Mouse (Mus musculus): ENCODE measurements at regions not wholly inside any gene's neighbourhood (a gene's known extent, or its start where the extent isn't known, plus 50 kb on each side); places are given as distances from the start of the nearest gene placed in this dataset.
A peak's percentile ranks its signal among the peaks of the same experiment; 100 is the strongest.

DNA sequence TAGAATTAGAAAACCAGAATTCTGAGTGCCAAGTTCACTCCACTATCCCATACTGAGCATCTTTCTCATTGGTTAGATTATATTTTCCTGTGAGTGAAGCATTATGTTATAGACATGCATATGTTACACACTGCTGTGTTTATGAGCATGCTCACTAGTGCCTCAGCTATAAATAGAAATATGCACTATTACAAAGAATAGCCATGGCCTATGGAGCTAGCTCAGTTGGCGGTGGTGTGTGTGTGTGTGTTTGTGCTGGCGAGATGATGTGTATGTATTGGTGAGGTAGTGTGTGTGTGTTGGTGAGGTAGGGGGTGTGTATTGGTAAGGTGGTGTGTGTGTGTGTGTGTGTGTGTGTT, 106.2 kb downstream of the Sec31a start:
- H3K27me3 ChIP-seq (ENCODE audit: control insufficient read depth, insufficient read depth, low read length), result no peaks in the 10 kb centered on the region
- H3K4me3 ChIP-seq (ENCODE audit: low read depth, low read length), result no peak overlapping the region
- no peak overlapping the region for H3K4me2 ChIP-seq (ENCODE audit: low read depth, low read length)
- ATAC-seq (ENCODE audit: low read depth), result peak; percentile 21; the same call in 1 of the 2 replicates
- no peak overlapping the region for H3K27ac ChIP-seq (ENCODE audit: low read depth, low read length)
- H3K4me1 ChIP-seq (ENCODE audit: control insufficient read depth, insufficient read depth, low read length), result no peaks in the 10 kb centered on the region
- 91% methylated on average over 2 of the region's 2 CpGs for WGBS
- no peaks in the 10 kb centered on the region for H3K36me3 ChIP-seq (ENCODE audit: control insufficient read depth, insufficient read depth, low read length)
- no peaks in the 10 kb centered on the region for H3K9me3 ChIP-seq (ENCODE audit: control insufficient read depth, low read length)
- 0 out of 2 replicates have a peak overlapping the region, but pooled peaks have one; percentile 25 for H3K9ac ChIP-seq (replicated peaks; ENCODE audit: low read depth, low read length)

DNA sequence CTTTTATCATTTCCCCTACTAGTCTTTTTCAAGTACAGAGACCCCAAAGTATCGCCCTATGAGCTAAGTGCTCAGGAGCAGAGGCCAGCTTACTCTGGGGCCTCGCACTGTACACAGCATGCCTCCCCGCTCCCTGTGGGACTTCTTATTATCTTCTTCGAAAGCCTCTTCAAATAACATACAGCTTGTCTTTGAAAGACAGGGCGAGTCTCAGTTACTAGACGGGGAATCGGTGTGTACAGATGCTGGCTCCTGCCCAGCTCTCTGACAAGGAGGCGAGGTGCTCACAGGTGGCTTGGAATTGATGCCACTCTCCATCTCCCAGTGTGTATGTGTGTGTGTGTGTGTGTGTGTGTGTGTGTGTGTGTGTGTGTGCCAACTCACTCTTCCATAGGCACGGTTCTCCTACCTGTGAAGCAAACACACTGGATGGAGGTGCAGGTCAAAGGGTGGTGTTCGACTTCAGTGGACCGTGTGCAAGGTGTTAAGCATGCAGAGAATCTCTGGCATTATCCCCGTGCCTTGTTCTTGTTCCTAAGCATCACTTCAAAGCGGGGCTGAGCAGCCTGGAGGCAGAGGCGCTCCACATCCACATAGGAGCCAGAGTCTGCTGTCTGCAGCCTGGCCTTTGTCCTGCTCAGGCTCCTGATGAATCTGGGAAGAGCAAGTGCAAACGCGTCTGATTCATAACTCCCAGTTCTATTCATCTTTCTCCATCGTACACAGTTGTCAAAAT, 106.8 kb downstream of the Sec31a start:
- Histone ChIP-seq H3K4me1 (ENCODE audit: control insufficient read depth, insufficient read depth, low read length) (no peaks in the 10 kb centered on the region), H3K4me2 (ENCODE audit: low read depth, low read length) (no peak overlapping the region), H3K36me3 (ENCODE audit: control insufficient read depth, insufficient read depth, low read length) (no peaks in the 10 kb centered on the region), H3K27ac (ENCODE audit: low read depth, low read length) (no peak overlapping the region), H3K27me3 (ENCODE audit: control insufficient read depth, insufficient read depth, low read length) (no peaks in the 10 kb centered on the region), H3K4me3 (ENCODE audit: low read depth, low read length) (no peak overlapping the region), H3K9ac (replicated peaks; ENCODE audit: low read depth, low read length) (no peak overlapping the region), H3K9me3 (ENCODE audit: control insufficient read depth, low read length) (no peaks in the 10 kb centered on the region)
- 0 out of 2 replicates have a peak, but pooled peaks have one; percentile 9 for ATAC-seq (ENCODE audit: low read depth)
- 72% methylated on average over 17 of the region's 17 CpGs for WGBS

DNA sequence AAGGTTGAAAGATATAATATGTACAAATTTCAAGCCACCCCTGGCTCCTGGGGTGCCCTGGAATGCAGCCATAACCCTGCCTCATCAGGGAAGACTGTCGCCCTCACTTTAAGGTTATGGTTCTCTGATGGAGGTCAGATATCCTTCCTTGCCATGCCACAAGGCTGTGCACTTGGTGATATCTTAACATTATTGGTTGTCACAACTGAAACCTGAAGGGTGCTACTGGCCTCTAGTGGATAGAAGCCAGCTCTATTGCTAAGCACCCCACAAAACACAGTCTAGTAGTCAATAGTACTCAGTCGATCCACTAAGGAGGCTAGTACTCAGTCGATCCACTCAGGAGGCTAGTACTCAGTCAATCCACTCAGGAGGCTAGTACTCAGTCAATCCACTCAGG, 111.6 kb downstream of the Sec31a start:
- H3K4me2 ChIP-seq (ENCODE audit: low read depth, low read length), result no peak overlapping the region
- no peak for ATAC-seq (ENCODE audit: low read depth)
- no peaks in the 10 kb centered on the region for H3K4me1 ChIP-seq (ENCODE audit: control insufficient read depth, insufficient read depth, low read length)
- no peaks in the 10 kb centered on the region for H3K9me3 ChIP-seq (ENCODE audit: control insufficient read depth, low read length)
- no peak overlapping the region for H3K27ac ChIP-seq (ENCODE audit: low read depth, low read length)
- 74% methylated on average over 3 of the region's 3 CpGs for WGBS
- H3K9ac ChIP-seq (replicated peaks; ENCODE audit: low read depth, low read length), result no peak overlapping the region
- H3K27me3 ChIP-seq (ENCODE audit: control insufficient read depth, insufficient read depth, low read length), result no peaks in the 10 kb centered on the region
- no peak overlapping the region for H3K4me3 ChIP-seq (ENCODE audit: low read depth, low read length)
- no peaks in the 10 kb centered on the region for H3K36me3 ChIP-seq (ENCODE audit: control insufficient read depth, insufficient read depth, low read length)

DNA sequence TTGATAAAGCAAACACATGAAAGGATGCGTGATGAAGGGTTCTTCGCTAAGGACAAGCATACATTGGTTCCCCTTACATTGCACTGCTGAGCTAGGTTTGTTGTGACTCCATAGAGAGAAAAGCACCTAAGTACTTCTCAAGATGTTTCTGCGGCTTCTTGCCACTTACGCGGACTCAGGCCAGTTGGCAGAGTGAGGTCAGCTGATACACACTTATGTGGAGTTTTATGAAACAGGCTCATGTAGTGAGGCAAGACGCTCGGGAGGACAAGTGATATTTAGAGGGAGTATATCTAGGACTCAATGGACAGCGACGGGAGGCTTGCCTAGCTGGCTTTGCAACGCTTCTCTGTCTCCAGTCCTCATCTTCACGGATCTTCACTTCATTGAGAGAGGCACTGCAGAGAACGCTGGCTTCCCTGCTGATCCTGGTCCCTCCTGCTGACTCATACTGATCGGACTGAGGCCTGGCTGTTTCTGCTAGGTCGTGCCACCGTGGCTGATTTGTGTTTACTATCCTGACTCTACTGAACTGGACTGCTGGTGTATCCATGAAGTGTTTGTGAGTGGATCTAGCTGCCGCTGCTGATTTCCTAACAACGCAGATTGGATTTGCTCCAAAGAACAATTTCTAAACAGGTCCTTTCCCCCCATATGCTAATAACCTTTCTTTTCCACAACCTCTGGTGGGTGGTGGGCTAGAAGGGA, 113.8 kb downstream of the Sec31a start:
- Histone ChIP-seq H3K9me3 (ENCODE audit: control insufficient read depth, low read length) (no peaks in the 10 kb centered on the region), H3K27ac (ENCODE audit: low read depth, low read length) (no peak overlapping the region), H3K27me3 (ENCODE audit: control insufficient read depth, insufficient read depth, low read length) (no peaks in the 10 kb centered on the region), H3K36me3 (ENCODE audit: control insufficient read depth, insufficient read depth, low read length) (no peaks in the 10 kb centered on the region), H3K4me2 (ENCODE audit: low read depth, low read length) (no peak overlapping the region), H3K4me3 (ENCODE audit: low read depth, low read length) (no peak overlapping the region), H3K4me1 (ENCODE audit: control insufficient read depth, insufficient read depth, low read length) (no peaks in the 10 kb centered on the region), H3K9ac (replicated peaks; ENCODE audit: low read depth, low read length) (no peak overlapping the region)
- ATAC-seq (ENCODE audit: low read depth), result no peak
- 78% methylated on average over 17 of the region's 17 CpGs for WGBS

DNA sequence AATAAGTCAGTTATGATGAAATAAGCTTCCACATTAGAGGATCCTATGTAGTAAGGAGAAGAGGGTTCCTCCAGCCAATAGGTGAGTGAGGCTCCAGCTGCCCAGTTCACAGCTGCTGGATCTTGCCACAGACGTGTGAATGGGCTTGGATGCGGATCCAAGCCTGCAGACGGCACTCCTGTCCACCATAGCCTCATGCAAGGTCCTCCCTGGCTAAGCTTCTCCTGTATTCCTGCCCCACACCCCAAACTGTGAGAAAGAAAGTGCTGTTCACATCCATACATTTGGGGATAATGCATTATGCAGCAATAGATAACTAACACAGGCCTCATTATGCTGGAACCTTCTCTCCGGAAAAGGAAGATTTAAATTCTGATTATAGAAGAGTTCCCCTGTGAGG, 116.9 kb downstream of the Sec31a start:
- Histone ChIP-seq H3K9me3 (ENCODE audit: control insufficient read depth, low read length) (no peaks in the 10 kb centered on the region), H3K36me3 (ENCODE audit: control insufficient read depth, insufficient read depth, low read length) (no peaks in the 10 kb centered on the region), H3K27ac (ENCODE audit: low read depth, low read length) (no peak overlapping the region), H3K4me3 (ENCODE audit: low read depth, low read length) (no peak overlapping the region), H3K9ac (replicated peaks; ENCODE audit: low read depth, low read length) (no peak overlapping the region), H3K27me3 (ENCODE audit: control insufficient read depth, insufficient read depth, low read length) (no peaks in the 10 kb centered on the region), H3K4me2 (ENCODE audit: low read depth, low read length) (no peak overlapping the region), H3K4me1 (ENCODE audit: control insufficient read depth, insufficient read depth, low read length) (no peaks in the 10 kb centered on the region)
- no peak for ATAC-seq (ENCODE audit: low read depth)
- WGBS, result 83% methylated on average over 4 of the region's 4 CpGs

DNA sequence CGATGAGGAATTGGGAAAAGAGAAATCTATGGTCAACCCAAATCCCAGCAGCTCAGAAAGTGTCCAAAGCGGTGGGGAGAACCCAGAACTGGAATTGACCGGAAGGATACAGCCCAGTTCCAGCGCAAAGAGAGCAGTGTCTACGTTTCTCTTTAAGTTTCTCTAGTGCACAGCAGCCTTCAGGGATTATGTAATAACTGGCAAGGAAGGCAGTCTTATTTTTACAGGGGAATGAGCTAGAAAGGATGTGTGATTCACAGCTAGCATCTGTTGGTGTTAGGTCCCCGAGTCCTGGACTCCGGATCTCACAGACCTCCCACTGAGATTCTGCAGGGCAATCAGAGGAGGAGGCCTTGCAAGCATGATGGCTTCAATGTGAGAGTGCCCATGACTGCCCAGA, 121.8 kb downstream of the Sec31a start:
- H3K4me3 ChIP-seq (ENCODE audit: low read depth, low read length), result no peak overlapping the region
- H3K36me3 ChIP-seq (ENCODE audit: control insufficient read depth, insufficient read depth, low read length), result no peaks in the 10 kb centered on the region
- no peak for ATAC-seq (ENCODE audit: low read depth)
- H3K4me1 ChIP-seq (ENCODE audit: control insufficient read depth, insufficient read depth, low read length), result no peaks in the 10 kb centered on the region
- no peak overlapping the region for H3K9ac ChIP-seq (replicated peaks; ENCODE audit: low read depth, low read length)
- 80% methylated on average over 7 of the region's 7 CpGs for WGBS
- no peak overlapping the region for H3K4me2 ChIP-seq (ENCODE audit: low read depth, low read length)
- no peak overlapping the region for H3K27ac ChIP-seq (ENCODE audit: low read depth, low read length)
- no peaks in the 10 kb centered on the region for H3K9me3 ChIP-seq (ENCODE audit: control insufficient read depth, low read length)
- no peaks in the 10 kb centered on the region for H3K27me3 ChIP-seq (ENCODE audit: control insufficient read depth, insufficient read depth, low read length)

DNA sequence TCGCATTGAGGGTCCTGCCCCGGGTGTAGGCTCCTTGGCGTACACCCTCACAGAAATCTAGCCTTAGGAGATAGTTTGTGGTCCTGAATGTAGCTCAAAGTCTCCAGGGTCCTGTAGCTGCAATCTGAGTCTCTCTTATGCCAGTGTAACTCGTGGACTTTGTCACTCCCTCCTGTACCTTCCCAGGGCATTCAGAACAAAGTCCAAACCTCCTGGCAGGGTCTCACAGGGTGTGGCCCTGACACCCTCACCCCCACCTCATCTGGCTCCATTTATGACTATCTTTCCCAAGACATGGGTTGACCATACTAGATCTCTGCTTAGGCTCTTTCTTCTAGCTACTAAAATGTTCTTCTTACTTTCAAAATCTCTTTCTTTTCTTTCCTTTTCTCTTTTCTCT, 120.6 kb upstream of the Tmem150c start:
- Histone ChIP-seq H3K4me3 (ENCODE audit: low read depth, low read length) (no peak overlapping the region), H3K4me1 (ENCODE audit: control insufficient read depth, insufficient read depth, low read length) (no peaks in the 10 kb centered on the region), H3K9ac (replicated peaks; ENCODE audit: low read depth, low read length) (no peak overlapping the region), H3K4me2 (ENCODE audit: low read depth, low read length) (no peak overlapping the region), H3K27ac (ENCODE audit: low read depth, low read length) (no peak overlapping the region), H3K36me3 (ENCODE audit: control insufficient read depth, insufficient read depth, low read length) (no peaks in the 10 kb centered on the region), H3K27me3 (ENCODE audit: control insufficient read depth, insufficient read depth, low read length) (no peaks in the 10 kb centered on the region), H3K9me3 (ENCODE audit: control insufficient read depth, low read length) (no peaks in the 10 kb centered on the region)
- WGBS, result 90% methylated on average over 4 of the region's 4 CpGs
- no peak for ATAC-seq (ENCODE audit: low read depth)

DNA sequence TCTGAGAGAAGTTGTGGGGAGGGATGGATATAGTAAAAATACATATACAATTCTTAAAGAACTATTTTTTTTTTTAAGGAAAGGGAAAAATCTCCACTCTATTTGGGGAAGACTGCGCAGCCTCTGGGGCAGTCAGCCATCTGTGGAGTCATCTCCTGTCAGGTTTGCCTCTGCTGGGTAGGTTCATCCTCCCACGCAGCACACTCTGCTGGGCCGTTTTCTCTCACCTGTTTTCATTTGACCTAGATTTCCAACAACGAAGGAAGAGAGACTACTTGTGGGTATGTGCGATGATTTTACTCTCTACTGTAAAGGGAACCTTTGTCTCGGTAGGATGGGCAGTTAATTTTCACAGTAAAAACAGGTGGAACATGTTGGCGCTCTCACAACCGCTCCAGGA, 119.9 kb upstream of the Tmem150c start:
- no peak overlapping the region for H3K4me2 ChIP-seq (ENCODE audit: low read depth, low read length)
- no peaks in the 10 kb centered on the region for H3K36me3 ChIP-seq (ENCODE audit: control insufficient read depth, insufficient read depth, low read length)
- ATAC-seq (ENCODE audit: low read depth), result no peak
- no peaks in the 10 kb centered on the region for H3K9me3 ChIP-seq (ENCODE audit: control insufficient read depth, low read length)
- H3K27me3 ChIP-seq (ENCODE audit: control insufficient read depth, insufficient read depth, low read length), result no peaks in the 10 kb centered on the region
- no peaks in the 10 kb centered on the region for H3K4me1 ChIP-seq (ENCODE audit: control insufficient read depth, insufficient read depth, low read length)
- H3K9ac ChIP-seq (replicated peaks; ENCODE audit: low read depth, low read length), result no peak overlapping the region
- H3K27ac ChIP-seq (ENCODE audit: low read depth, low read length), result no peak overlapping the region
- no peak overlapping the region for H3K4me3 ChIP-seq (ENCODE audit: low read depth, low read length)
- 89% methylated on average over 8 of the region's 8 CpGs for WGBS

DNA sequence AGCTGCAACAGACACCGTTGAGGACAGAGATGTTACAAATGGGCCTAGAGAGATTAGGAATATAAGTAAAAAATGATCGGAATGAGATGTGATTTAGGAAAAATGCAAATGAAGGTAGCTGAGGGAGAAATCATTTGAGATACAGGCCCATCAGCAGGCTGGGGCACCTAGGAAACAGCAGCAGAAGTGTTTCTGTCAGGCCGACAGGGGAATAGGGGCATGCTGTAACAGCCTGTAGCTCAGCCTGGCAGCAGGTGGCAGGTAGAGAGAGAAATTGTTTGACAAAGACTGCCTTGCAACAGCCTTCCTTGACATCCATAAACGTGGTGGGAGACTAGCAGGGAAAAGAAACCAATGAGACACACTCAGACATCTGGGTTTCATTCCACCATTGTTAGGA, 115.1 kb upstream of the Tmem150c start:
- no peak overlapping the region for H3K4me3 ChIP-seq (ENCODE audit: low read depth, low read length)
- no peak overlapping the region for H3K27ac ChIP-seq (ENCODE audit: low read depth, low read length)
- WGBS, result 64% methylated on average over 4 of the region's 4 CpGs

More for the DNA sequence above, 115.1 kb upstream of the Tmem150c start:
- H3K4me1 ChIP-seq (ENCODE audit: control insufficient read depth, insufficient read depth, low read length), result no peaks in the 10 kb centered on the region
- no peaks in the 10 kb centered on the region for H3K27me3 ChIP-seq (ENCODE audit: control insufficient read depth, insufficient read depth, low read length)
- no peak for ATAC-seq (ENCODE audit: low read depth)
- no peak overlapping the region for H3K4me2 ChIP-seq (ENCODE audit: low read depth, low read length)
- no peaks in the 10 kb centered on the region for H3K36me3 ChIP-seq (ENCODE audit: control insufficient read depth, insufficient read depth, low read length)
- H3K9me3 ChIP-seq (ENCODE audit: control insufficient read depth, low read length), result no peaks in the 10 kb centered on the region
- H3K9ac ChIP-seq (replicated peaks; ENCODE audit: low read depth, low read length), result no peak overlapping the region
